Mouse (Mus musculus) E14TG2a.4 (cell line): ENCODE results near the gene Cep19.

Experiments
- CTCF ChIP-seq: conservative IDR thresholded peaks from 2 replicates; pipeline ENCODE4 v1.5.1; 2014; ENCODE audit warnings: low read length
- POU5F1 ChIP-seq: IDR thresholded peaks from 2 replicates; pipeline ENCODE4 v1.6.1; 2014; ENCODE audit warnings: low read length, borderline replicate concordance

- no peak for TF ChIP-seq CTCF
- no peak for TF ChIP-seq POU5F1
Measured at GRCm38 (mm10) chr16:32157369-32157768, 57.8 kb downstream of the Cep19 start.
